Mouse (Mus musculus) forebrain, embryonic 16.5 days (tissue): ENCODE measurements at regions not wholly inside any gene's neighbourhood (a gene's known extent, or its start where the extent isn't known, plus 50 kb on each side); places are given as distances from the start of the nearest gene placed in this dataset.
A peak's percentile ranks its signal among the peaks of the same experiment; 100 is the strongest.

Source experiments
- ATAC-seq: fragments of 200-750 bp; cut with Nextera tagmentation; 2 replicates; pipeline ENCODE4 v1.8.0; 2017; ENCODE audit warnings: mild to moderate bottlenecking, moderate library complexity
- H3K27ac ChIP-seq: fragments of 300-500 bp; sonication (generic); 2 replicates; pipeline ENCODE4 v1.5.1; 2014; ENCODE audit warnings: low read length, control low read depth
- H3K27me3 ChIP-seq: fragments of 300-500 bp; sonication (generic); replicated peaks from 2 replicates; pipeline ENCODE4 v1.6.1; 2014; ENCODE audit warnings: low read length; ENCODE audit not compliant: control insufficient read depth, insufficient read depth
- H3K36me3 ChIP-seq: fragments of 300-500 bp; sonication (generic); 2 replicates; pipeline ENCODE4 v1.6.1; 2014; ENCODE audit not compliant: control insufficient read depth, insufficient read depth
- H3K4me1 ChIP-seq: fragments of 300-500 bp; sonication (generic); replicated peaks from 2 replicates; pipeline ENCODE4 v1.6.1; 2014; ENCODE audit warnings: low read length; ENCODE audit not compliant: control insufficient read depth, insufficient read depth
- H3K4me2 ChIP-seq: fragments of 300-500 bp; sonication (generic); 2 replicates; pipeline ENCODE4 v1.6.1; 2014; ENCODE audit warnings: mild to moderate bottlenecking, low read length, control low read depth
- H3K4me3 ChIP-seq: fragments of 300-500 bp; sonication (generic); replicated peaks from 2 replicates; pipeline ENCODE4 v1.5.1; 2014; ENCODE audit warnings: mild to moderate bottlenecking, low read length, control low read depth
- H3K9ac ChIP-seq: fragments of 300-500 bp; sonication (generic); replicated peaks from 2 replicates; pipeline ENCODE4 v1.6.1; 2014; ENCODE audit warnings: low read depth, low read length, control low read depth
- H3K9me3 ChIP-seq: fragments of 300-500 bp; sonication (generic); 2 replicates; pipeline ENCODE4 v1.6.1; 2016; ENCODE audit warnings: low read length; ENCODE audit not compliant: control insufficient read depth
- WGBS: fragments of 180-500 bp; shearing (Covaris S2); extraction: QIAGEN DNeasy Blood & Tissue Kit; methylation state at CpG from one replicate; pipeline ENCODE4 v1.1.7; 2014; 5-methylcytosine and 5-hydroxymethylcytosine counted together

GRCm38 (mm10) chr2:61922496-61922895 is 119.8 kb downstream of the Tbr1 start:
- Histone ChIP-seq H3K9ac (no peak overlapping the region), H3K9me3 (no peaks in the 10 kb centered on the region), H3K4me2 (no peak overlapping the region), H3K4me1 (no peaks in the 10 kb centered on the region), H3K27me3 (no peaks in the 10 kb centered on the region), H3K27ac (no peak overlapping the region), H3K36me3 (no peaks in the 10 kb centered on the region), H3K4me3 (no peak overlapping the region)
- WGBS: 93% methylated on average over 1 of the region's 1 CpGs
- ATAC-seq: no peak

- Histone ChIP-seq H3K9ac (no peak overlapping the region), H3K36me3 (no peaks in the 10 kb centered on the region), H3K27me3 (no peaks in the 10 kb centered on the region), H3K27ac (no peak overlapping the region), H3K4me2 (no peak overlapping the region), H3K4me1 (no peaks in the 10 kb centered on the region), H3K4me3 (no peak overlapping the region), H3K9me3 (no peaks in the 10 kb centered on the region)
- ATAC-seq: no peak
- 60% methylated on average over 2 of the region's 2 CpGs for WGBS
Measured at GRCm38 (mm10) chr2:61938296-61938695, 108.0 kb upstream of the Slc4a10 start.

- Histone ChIP-seq H3K9me3 (no peaks in the 10 kb centered on the region), H3K4me1 (no peaks in the 10 kb centered on the region), H3K4me3 (no peak overlapping the region), H3K27ac (no peak overlapping the region), H3K4me2 (no peak overlapping the region), H3K27me3 (no peaks in the 10 kb centered on the region), H3K36me3 (no peaks in the 10 kb centered on the region), H3K9ac (no peak overlapping the region)
- WGBS: 94% methylated on average over 2 of the region's 2 CpGs
- no peak for ATAC-seq
Measured at GRCm38 (mm10) chr2:61965916-61966315, 80.3 kb upstream of the Slc4a10 start.

- WGBS: 5% methylated on average over 2 of the region's 2 CpGs
- peak; percentile 77 for ATAC-seq
- Histone ChIP-seq H3K9ac (no peak overlapping the region), H3K4me1 (no peaks in the 10 kb centered on the region), H3K27ac (no peak overlapping the region), H3K27me3 (no peaks in the 10 kb centered on the region), H3K36me3 (no peaks in the 10 kb centered on the region), H3K4me3 (no peak overlapping the region), H3K9me3 (peaks cover 4% of the 10 kb centered on the region; the same call in 1 of the 2 replicates), H3K4me2 (no peak overlapping the region)
Measured at GRCm38 (mm10) chr2:61967724-61968123, 78.5 kb upstream of the Slc4a10 start.

GRCm38 (mm10) chr2:61970029-61970428 is 76.2 kb upstream of the Slc4a10 start:
- no peaks in the 10 kb centered on the region for H3K36me3 ChIP-seq
- H3K9ac ChIP-seq: no peak overlapping the region
- ATAC-seq: no peak
- WGBS: 48% methylated on average over 2 of the region's 2 CpGs
- no peaks in the 10 kb centered on the region for H3K27me3 ChIP-seq
- no peak overlapping the region for H3K4me3 ChIP-seq
- no peak overlapping the region for H3K4me2 ChIP-seq
- H3K9me3 ChIP-seq: peaks cover 4% of the 10 kb centered on the region; the same call in 1 of the 2 replicates
- no peaks in the 10 kb centered on the region for H3K4me1 ChIP-seq
- no peak overlapping the region for H3K27ac ChIP-seq

- WGBS: 58% methylated on average over 3 of the region's 3 CpGs
- ATAC-seq: no peak
Measured at GRCm38 (mm10) chr2:61984771-61985170, 61.5 kb upstream of the Slc4a10 start.

GRCm38 (mm10) chr2:61986967-61987550 is 59.2 kb upstream of the Slc4a10 start:
- no peak overlapping the region for H3K4me2 ChIP-seq
- no peak overlapping the region for H3K9ac ChIP-seq
- no peak overlapping the region for H3K4me3 ChIP-seq
- H3K36me3 ChIP-seq: no peaks in the 10 kb centered on the region
- H3K27ac ChIP-seq: no peak overlapping the region
- WGBS: 57% methylated on average over 5 of the region's 5 CpGs
- no peaks in the 10 kb centered on the region for H3K27me3 ChIP-seq
- H3K9me3 ChIP-seq: no peaks in the 10 kb centered on the region
- H3K4me1 ChIP-seq: no peaks in the 10 kb centered on the region
- no peak for ATAC-seq

More at GRCm38 (mm10) chr2:61984771-61985170, 61.5 kb upstream of the Slc4a10 start:
- H3K9ac ChIP-seq: no peak overlapping the region
- no peak overlapping the region for H3K27ac ChIP-seq
- no peaks in the 10 kb centered on the region for H3K27me3 ChIP-seq
- no peak overlapping the region for H3K4me2 ChIP-seq
- H3K9me3 ChIP-seq: no peaks in the 10 kb centered on the region
- no peak overlapping the region for H3K4me3 ChIP-seq
- no peaks in the 10 kb centered on the region for H3K4me1 ChIP-seq
- H3K36me3 ChIP-seq: no peaks in the 10 kb centered on the region
